Comparison of ENCODE assay signal across 9 mouse cellular contexts in the genomic region with DNA sequence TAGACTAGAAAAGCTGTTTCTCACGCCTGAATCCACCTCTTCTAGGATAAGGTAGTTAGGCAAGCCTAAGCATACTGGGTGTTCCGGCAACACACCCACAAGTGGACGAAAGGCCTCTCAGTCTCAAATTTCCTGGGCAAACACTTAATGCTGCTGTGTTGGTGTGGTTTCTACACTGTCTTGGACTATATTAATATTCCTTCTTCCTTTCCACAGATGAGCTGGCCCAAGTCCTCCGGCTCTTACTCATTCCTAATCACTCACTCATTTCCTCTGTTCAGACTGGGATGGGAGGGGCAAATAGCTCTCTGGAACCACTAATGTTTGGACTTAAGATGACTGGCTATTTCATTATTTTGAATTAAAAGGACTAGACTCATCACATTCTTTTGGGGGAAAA.
DNase-seq lines count a peak whose midpoint lies in the region; ATAC-seq and TF ChIP-seq lines count a peak whose summit lies in the region.
"Had no signal": no experiment of that assay in that cellular context is flagged by ENCODE, and none has a peak within 500 bp of the region (broad histone marks: within the 10 kb centered on the region; RNA-seq: fewer than 3 reads in every experiment).

No protein-coding gene starts in this region.

- H3K4me3 ChIP-seq in embryonic facial prominence, embryonic 13.5 days = no peak overlapping the region
- H3K4me3 ChIP-seq in embryonic facial prominence, embryonic 10.5 days = no peak overlapping the region
- H3K4me3 ChIP-seq in bone marrow macrophage, adult 2 months (ENCODE audit: insufficient read depth, low read length) = no peak overlapping the region
- no peak overlapping the region for H3K4me3 ChIP-seq in lung, embryonic 14.5 days (ENCODE audit: low read depth, low read length)
- no peak overlapping the region for H3K4me3 ChIP-seq in thymus, adult 2 months (ENCODE audit: control insufficient read depth, insufficient read depth, low read length)

- peak overlapping the region; percentile 55; the same call in 1 of the 2 replicates for H3K27ac ChIP-seq in embryonic facial prominence, embryonic 13.5 days
- H3K27ac ChIP-seq in embryonic facial prominence, embryonic 10.5 days (replicated peaks) = no peak overlapping the region
- peak overlapping the region; percentile 73 for H3K27ac ChIP-seq in bone marrow macrophage, adult 2 months (ENCODE audit: insufficient read depth, low read depth, low read length)
- H3K27ac ChIP-seq in lung, embryonic 14.5 days (ENCODE audit: low read depth) = peak overlapping the region; percentile 94
- H3K27ac ChIP-seq in thymus, adult 2 months (ENCODE audit: control insufficient read depth, insufficient read depth, low read length) = no peak overlapping the region

- peaks cover 9% of the 10 kb centered on the region for H3K4me1 ChIP-seq in embryonic facial prominence, embryonic 13.5 days
- peaks cover 17% of the 10 kb centered on the region for H3K4me1 ChIP-seq in embryonic facial prominence, embryonic 10.5 days
- H3K4me1 ChIP-seq in bone marrow macrophage, adult 2 months (ENCODE audit: control insufficient read depth, insufficient read depth, low read length) = peaks cover 24% of the 10 kb centered on the region
- H3K4me1 ChIP-seq in lung, embryonic 14.5 days (ENCODE audit: insufficient read depth) = peaks cover 19% of the 10 kb centered on the region
- peaks cover 8% of the 10 kb centered on the region for H3K4me1 ChIP-seq in thymus, adult 2 months (replicated peaks; ENCODE audit: control insufficient read depth, insufficient read depth, low read length)

- no peak for ATAC-seq in embryonic facial prominence, embryonic 13.5 days (ENCODE audit: insufficient number of reproducible peaks, insufficient read depth, low FRiP score, low TSS enrichment, low read depth)
- ATAC-seq in lung, embryonic 14.5 days (ENCODE audit: insufficient read depth) = peak; percentile 85

- H3K9ac ChIP-seq in embryonic facial prominence, embryonic 13.5 days = no peak overlapping the region
- H3K9ac ChIP-seq in lung, embryonic 14.5 days = no peak overlapping the region

- DNase-seq in embryonic facial prominence, embryonic 10.5 days (ENCODE audit: low spot score) = no peak
- peak; percentile 48 to 59 for DNase-seq in heart, postnatal 14 days
- peak; percentile 79 for DNase-seq in lung, embryonic 14.5 days
- DNase-seq in spleen, postnatal 4 days (ENCODE audit: low spot score in 2 of 2) = no peak
- DNase-seq in left cerebral cortex, postnatal 25 days (ENCODE audit: low spot score in 2 of 2) = no peak
- no peak for DNase-seq in thymus, adult 2 months

- H3K4me2 ChIP-seq in embryonic facial prominence, embryonic 13.5 days = no peak overlapping the region
- peak overlapping the region; percentile 34 for H3K4me2 ChIP-seq in lung, embryonic 14.5 days

- no peak for TF ChIP-seq POLR2A in bone marrow macrophage, adult 2 months (IDR thresholded peaks at IDR 0.05; ENCODE audit: borderline replicate concordance, low read depth, low read length)
- TF ChIP-seq POLR2A in thymus, adult 2 months (IDR thresholded peaks at IDR 0.05; ENCODE audit: control insufficient read depth, extremely low read depth, insufficient read depth, low read length, poor library complexity) = no peak

- H3K27me3 ChIP-seq in embryonic facial prominence, embryonic 13.5 days = no peaks in the 10 kb centered on the region
- H3K27me3 ChIP-seq in embryonic facial prominence, embryonic 10.5 days (replicated peaks; ENCODE audit: low read depth, poor library complexity, severe bottlenecking) = no peaks in the 10 kb centered on the region
- no peaks in the 10 kb centered on the region for H3K27me3 ChIP-seq in lung, embryonic 14.5 days (ENCODE audit: insufficient read depth, low read length)
- H3K27me3 ChIP-seq in thymus, adult 2 months (ENCODE audit: control insufficient read depth, insufficient read depth, low read length) = no peaks in the 10 kb centered on the region
- H3K27me3 ChIP-seq: CH12.LX had no signal

- no peaks in the 10 kb centered on the region for H3K36me3 ChIP-seq in embryonic facial prominence, embryonic 13.5 days
- no peaks in the 10 kb centered on the region for H3K36me3 ChIP-seq in embryonic facial prominence, embryonic 10.5 days (replicated peaks)
- no peaks in the 10 kb centered on the region for H3K36me3 ChIP-seq in lung, embryonic 14.5 days (ENCODE audit: insufficient read depth)
- H3K36me3 ChIP-seq in thymus, adult 2 months (ENCODE audit: control insufficient read depth, insufficient read depth, low read length) = no peaks in the 10 kb centered on the region

- 60% methylated on average over 4 of the region's 4 CpGs for WGBS in embryonic facial prominence, embryonic 13.5 days
- 65% methylated on average over 4 of the region's 4 CpGs for WGBS in embryonic facial prominence, embryonic 10.5 days
- WGBS in lung, embryonic 14.5 days = 23% methylated on average over 4 of the region's 4 CpGs
- 97% methylated on average over 4 of the region's 4 CpGs for WGBS in thymus, adult 2 months

- no peaks in the 10 kb centered on the region for H3K9me3 ChIP-seq in embryonic facial prominence, embryonic 13.5 days
- H3K9me3 ChIP-seq in embryonic facial prominence, embryonic 10.5 days = no peaks in the 10 kb centered on the region
- H3K9me3 ChIP-seq in lung, embryonic 14.5 days (ENCODE audit: low read depth, low read length) = no peaks in the 10 kb centered on the region

- TF ChIP-seq CTCF in bone marrow macrophage, adult 2 months (IDR thresholded peaks at IDR 0.05; ENCODE audit: low read depth, low read length) = no peak
- no peak for TF ChIP-seq CTCF in lung, embryonic 14.5 days (IDR thresholded peaks at IDR 0.05; ENCODE audit: low read depth)
- TF ChIP-seq CTCF in thymus, adult 2 months (IDR thresholded peaks at IDR 0.05; ENCODE audit: borderline replicate concordance, control insufficient read depth, extremely low read depth, insufficient read depth, low read length, poor library complexity) = no peak

- intact Hi-C loops in heart, postnatal 14 days (cut with DNase I) = loop anchor here (5.0 kb wide), 4 partner anchors 43 to 123 kb away; partner anchors contain the start of gene Sgms1
- intact Hi-C loops in left cerebral cortex, postnatal 25 days (cut with DNase I) = no loop called here

Comparison
In these comparisons a context has a peak if more than half of its experiments do, and no peak if none do; other contexts are left out.
1. H3K27ac ChIP-seq: peak in embryonic facial prominence, embryonic 13.5 days (single experiment), bone marrow macrophage, adult 2 months (single experiment) and lung, embryonic 14.5 days (single experiment); none in embryonic facial prominence, embryonic 10.5 days (single experiment) and thymus, adult 2 months (single experiment).
2. DNase-seq: peak in heart, postnatal 14 days (2 of 2) and lung, embryonic 14.5 days (single experiment); none in embryonic facial prominence, embryonic 10.5 days (single experiment), spleen, postnatal 4 days (0 of 2), left cerebral cortex, postnatal 25 days (0 of 2) and thymus, adult 2 months (single experiment).